Mouse (Mus musculus) heart, embryonic 15.5 days (tissue): ENCODE measurements around the gene Fry. TPM values are rescaled to one million over a fixed set of nuclear protein-coding genes. Genes with fewer than 3 reads are reported as not detected.
A peak's percentile ranks its signal among the peaks of the same experiment; 100 is the strongest.

Experiments used
- ATAC-seq: fragments of 200-750 bp; cut with Nextera tagmentation; replicated peaks from 2 replicates; pipeline ENCODE4 v1.8.0; 2017; ENCODE audit warnings: low read depth, moderate TSS enrichment; ENCODE audit not compliant: insufficient number of reproducible peaks, insufficient read depth, low FRiP score
- H3K27ac ChIP-seq: fragments of 300-500 bp; sonication (generic); 2 replicates; pipeline ENCODE4 v1.5.1; 2015; ENCODE audit warnings: mild to moderate bottlenecking, inconsistent platforms
- H3K27me3 ChIP-seq: fragments of 300-500 bp; sonication (generic); 2 replicates; pipeline ENCODE4 v1.6.1; 2015; ENCODE audit warnings: inconsistent platforms
- H3K36me3 ChIP-seq: fragments of 300-500 bp; sonication (generic); 2 replicates; pipeline ENCODE4 v1.6.1; 2015; ENCODE audit warnings: mild to moderate bottlenecking, inconsistent platforms
- H3K4me1 ChIP-seq: fragments of 300-500 bp; sonication (generic); replicated peaks from 2 replicates; pipeline ENCODE4 v1.6.1; 2015; ENCODE audit warnings: inconsistent platforms
- H3K4me2 ChIP-seq: fragments of 300-500 bp; sonication (generic); 2 replicates; pipeline ENCODE4 v1.6.1; 2015; ENCODE audit warnings: inconsistent platforms, mild to moderate bottlenecking, moderate library complexity
- H3K4me3 ChIP-seq: fragments of 300-500 bp; sonication (generic); 2 replicates; pipeline ENCODE4 v1.5.1; 2015; ENCODE audit warnings: mild to moderate bottlenecking, inconsistent platforms
- H3K9ac ChIP-seq: fragments of 300-500 bp; sonication (generic); 2 replicates; pipeline ENCODE4 v1.6.1; 2015; ENCODE audit warnings: mild to moderate bottlenecking, inconsistent platforms
- H3K9me3 ChIP-seq: fragments of 300-500 bp; sonication (generic); replicated peaks from 2 replicates; pipeline ENCODE4 v1.6.1; 2016; ENCODE audit warnings: inconsistent platforms
- WGBS: fragments of 180-500 bp; shearing (Covaris S2); methylation state at CpG from one replicate; pipeline ENCODE4 v1.1.7; 2015; ENCODE audit warnings: mixed read lengths; 5-methylcytosine and 5-hydroxymethylcytosine counted together
- polyA plus RNA-seq: library from polyadenylated mRNA; unstranded; fragments of >200 nt; fragmentation: Nextera tagmentation; extraction: Ambion mirVana; gene quantifications from 2 replicates; pipeline ENCODE4 v1.2.1, GENCODE M21; 2015

Gene Fry
- polyA plus RNA-seq, 1 experiment from 2014 or later, result 30.3 TPM

DNA sequence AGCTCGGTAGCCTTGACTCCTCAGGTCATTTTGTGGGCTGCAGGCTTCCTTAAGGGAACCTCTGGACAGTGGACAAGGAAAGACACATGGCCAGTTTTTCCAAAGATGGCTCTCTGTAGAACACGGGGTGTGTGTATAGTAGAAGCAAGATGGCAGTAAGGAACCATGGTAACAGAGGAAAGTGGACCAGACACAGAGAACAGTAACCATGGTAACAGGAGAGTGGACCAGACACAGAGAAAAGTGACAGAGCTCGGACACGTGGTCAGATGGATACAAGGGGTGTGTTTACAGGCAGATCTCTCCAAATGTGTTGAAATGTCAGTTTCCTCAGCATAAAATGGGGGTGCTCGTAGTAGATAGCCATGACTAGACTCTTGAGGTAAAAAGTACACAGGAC lies 306.6 kb downstream of the Fry start:
- no peak overlapping the region for H3K4me3 ChIP-seq
- WGBS, result 84% methylated on average over 5 of the region's 5 CpGs
- H3K4me2 ChIP-seq, result no peak overlapping the region
- H3K4me1 ChIP-seq, result no peaks in the 10 kb centered on the region
- no peaks in the 10 kb centered on the region for H3K27me3 ChIP-seq
- no peak overlapping the region for H3K9ac ChIP-seq
- ATAC-seq, result no peak
- no peak overlapping the region for H3K27ac ChIP-seq
- peaks cover 73% of the 10 kb centered on the region for H3K36me3 ChIP-seq
- no peaks in the 10 kb centered on the region for H3K9me3 ChIP-seq

DNA sequence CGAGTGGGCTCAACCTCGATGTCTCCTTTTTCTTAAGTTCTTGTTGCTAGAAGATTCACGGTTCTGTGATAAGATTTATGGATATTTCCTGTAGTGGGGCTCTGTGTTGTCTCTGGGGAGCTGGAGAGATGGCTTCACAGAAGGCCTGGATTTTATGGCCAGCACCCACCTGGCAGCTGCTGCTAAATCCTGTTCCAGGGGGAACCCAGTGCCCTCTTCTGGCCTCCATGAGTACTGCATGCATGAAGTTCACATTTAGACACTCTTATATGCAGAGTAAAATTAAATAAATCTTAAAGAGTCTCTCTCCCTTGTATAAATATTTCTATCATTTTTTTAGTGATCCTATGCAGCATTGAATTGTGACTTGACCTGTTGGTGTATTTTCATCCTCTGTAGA lies 308.1 kb downstream of the Fry start:
- no peak for ATAC-seq

DNA sequence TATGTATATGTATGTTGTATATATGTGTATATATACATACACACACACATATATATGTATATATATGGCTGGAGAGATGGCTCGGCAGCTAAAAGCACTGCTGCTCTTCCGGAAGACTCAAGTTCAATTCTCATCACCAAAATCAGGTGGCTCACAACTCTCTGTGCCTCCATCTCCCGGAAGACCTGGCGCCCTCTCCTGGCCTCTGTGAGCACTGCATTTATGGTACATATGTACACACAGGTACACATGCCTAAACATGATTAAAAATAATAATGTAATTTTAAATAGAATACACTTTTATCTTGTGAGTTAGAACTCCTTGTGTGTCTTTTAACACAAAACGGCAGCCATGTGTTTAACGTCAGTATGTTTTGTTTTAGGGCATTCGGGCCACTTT lies 312.8 kb downstream of the Fry start:
- H3K4me1 ChIP-seq, result no peaks in the 10 kb centered on the region
- H3K36me3 ChIP-seq, result peaks cover 83% of the 10 kb centered on the region
- no peak overlapping the region for H3K4me2 ChIP-seq
- H3K9ac ChIP-seq, result no peak overlapping the region
- no peaks in the 10 kb centered on the region for H3K27me3 ChIP-seq
- 94% methylated on average over 7 of the region's 7 CpGs for WGBS
- H3K4me3 ChIP-seq, result no peak overlapping the region
- H3K27ac ChIP-seq, result no peak overlapping the region
- no peaks in the 10 kb centered on the region for H3K9me3 ChIP-seq
- no peak for ATAC-seq

More for the DNA sequence above, 308.1 kb downstream of the Fry start:
- H3K36me3 ChIP-seq, result peaks cover 86% of the 10 kb centered on the region
- WGBS, result 89% methylated on average over 3 of the region's 3 CpGs
- no peak overlapping the region for H3K4me2 ChIP-seq
- no peaks in the 10 kb centered on the region for H3K27me3 ChIP-seq
- H3K4me1 ChIP-seq, result no peaks in the 10 kb centered on the region
- H3K9me3 ChIP-seq, result no peaks in the 10 kb centered on the region
- no peak overlapping the region for H3K4me3 ChIP-seq
- H3K9ac ChIP-seq, result no peak overlapping the region
- no peak overlapping the region for H3K27ac ChIP-seq

DNA sequence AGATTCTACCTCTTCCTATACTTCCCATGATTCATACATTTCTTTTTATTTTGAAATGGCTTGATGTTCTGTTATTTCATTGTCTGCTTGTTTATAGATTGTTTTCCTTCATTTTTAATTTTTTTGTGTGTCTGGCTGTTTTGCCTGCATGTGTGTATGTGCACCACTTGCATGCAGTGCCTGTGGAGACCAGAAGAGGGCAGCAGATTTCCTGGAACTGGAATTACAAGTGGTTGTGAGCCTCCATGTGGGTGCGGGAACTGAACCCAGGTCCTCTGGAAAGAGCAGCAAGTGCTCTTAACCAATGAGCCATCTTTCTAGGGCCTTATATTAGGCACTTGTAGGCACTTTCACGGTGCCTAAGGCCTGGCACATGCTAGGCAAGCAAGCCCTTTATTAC lies 314.5 kb downstream of the Fry start:
- peaks cover 6% of the 10 kb centered on the region for H3K4me1 ChIP-seq
- no peak overlapping the region for H3K27ac ChIP-seq
- 97% methylated on average over 2 of the region's 2 CpGs for whole genome bisulfite sequencing
- peaks cover 78% of the 10 kb centered on the region for H3K36me3 ChIP-seq
- H3K9me3 ChIP-seq, result no peaks in the 10 kb centered on the region
- H3K4me3 ChIP-seq, result no peak overlapping the region
- H3K4me2 ChIP-seq, result no peak overlapping the region
- ATAC-seq, result no peak
- no peaks in the 10 kb centered on the region for H3K27me3 ChIP-seq
- no peak overlapping the region for H3K9ac ChIP-seq

DNA sequence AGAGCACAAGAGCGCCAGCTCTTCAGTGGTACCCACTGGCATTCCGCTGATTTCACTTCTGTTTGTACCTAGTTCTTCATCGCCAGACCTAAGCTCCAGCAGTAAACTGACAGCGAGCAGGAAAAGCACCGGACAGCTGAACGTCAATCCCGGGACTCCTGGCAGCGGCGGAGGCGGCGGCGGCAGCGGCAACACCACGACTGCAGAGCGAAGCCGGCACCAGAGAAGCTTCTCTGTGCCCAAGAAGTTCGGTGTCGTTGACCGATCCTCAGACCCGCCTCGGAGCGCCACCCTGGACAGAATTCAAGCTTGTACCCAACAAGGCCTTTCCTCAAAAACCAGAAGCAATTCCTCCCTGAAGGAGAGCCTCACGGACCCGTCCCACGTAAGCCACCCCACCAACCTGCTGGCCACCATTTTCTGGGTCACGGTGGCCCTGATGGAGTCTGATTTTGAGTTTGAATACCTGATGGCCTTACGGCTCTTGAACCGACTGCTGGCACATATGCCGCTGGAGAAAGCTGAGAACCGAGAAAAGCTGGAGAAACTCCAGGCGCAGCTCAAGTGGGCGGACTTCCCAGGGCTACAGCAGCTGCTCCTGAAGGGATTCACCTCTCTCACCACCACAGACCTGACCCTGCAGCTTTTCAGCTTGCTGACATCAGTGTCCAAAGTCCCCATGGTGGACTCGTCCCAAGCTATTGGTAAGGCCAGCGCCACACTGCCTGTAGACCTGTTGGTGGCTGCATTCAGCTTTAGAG lies 318.4 kb downstream of the Fry start:
- Histone ChIP-seq H3K9ac (no peak overlapping the region), H3K27ac (no peak overlapping the region), H3K4me3 (peak overlapping the region; percentile 26; the same call in 1 of the 2 replicates), H3K9me3 (no peaks in the 10 kb centered on the region), H3K4me1 (peaks cover 6% of the 10 kb centered on the region), H3K36me3 (peaks cover 71% of the 10 kb centered on the region), H3K4me2 (peak overlapping the region; percentile 52), H3K27me3 (no peaks in the 10 kb centered on the region)
- ATAC-seq, result no peak
- WGBS, result 42% methylated on average over 34 of the region's 34 CpGs

DNA sequence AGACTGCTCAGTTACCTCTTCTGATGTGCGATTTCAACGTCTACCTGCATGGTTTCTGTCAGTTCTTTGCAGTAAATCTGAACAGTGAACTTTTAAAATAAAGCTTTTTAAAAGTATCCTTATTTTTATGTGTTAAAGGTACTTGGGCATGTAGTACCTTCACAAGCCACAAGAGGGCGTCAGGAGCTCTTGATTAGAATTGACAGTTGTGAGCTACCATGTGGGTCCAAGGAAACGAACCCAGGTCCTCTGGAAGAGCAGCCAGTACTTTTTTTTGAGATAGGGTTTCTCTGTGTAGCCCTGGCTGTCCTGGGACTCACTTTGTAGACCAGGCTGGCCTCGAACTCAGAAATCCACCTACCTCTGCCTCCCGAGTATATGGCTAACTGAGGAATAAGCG lies 323.2 kb downstream of the Fry start:
- Histone ChIP-seq H3K27me3 (no peaks in the 10 kb centered on the region), H3K4me1 (peaks cover 4% of the 10 kb centered on the region), H3K27ac (no peak overlapping the region), H3K4me2 (no peak overlapping the region), H3K9me3 (no peaks in the 10 kb centered on the region), H3K4me3 (no peak overlapping the region), H3K36me3 (peaks cover 52% of the 10 kb centered on the region), H3K9ac (no peak overlapping the region)
- ATAC-seq, result no peak
- WGBS, result 40% methylated on average over 7 of the region's 7 CpGs

DNA sequence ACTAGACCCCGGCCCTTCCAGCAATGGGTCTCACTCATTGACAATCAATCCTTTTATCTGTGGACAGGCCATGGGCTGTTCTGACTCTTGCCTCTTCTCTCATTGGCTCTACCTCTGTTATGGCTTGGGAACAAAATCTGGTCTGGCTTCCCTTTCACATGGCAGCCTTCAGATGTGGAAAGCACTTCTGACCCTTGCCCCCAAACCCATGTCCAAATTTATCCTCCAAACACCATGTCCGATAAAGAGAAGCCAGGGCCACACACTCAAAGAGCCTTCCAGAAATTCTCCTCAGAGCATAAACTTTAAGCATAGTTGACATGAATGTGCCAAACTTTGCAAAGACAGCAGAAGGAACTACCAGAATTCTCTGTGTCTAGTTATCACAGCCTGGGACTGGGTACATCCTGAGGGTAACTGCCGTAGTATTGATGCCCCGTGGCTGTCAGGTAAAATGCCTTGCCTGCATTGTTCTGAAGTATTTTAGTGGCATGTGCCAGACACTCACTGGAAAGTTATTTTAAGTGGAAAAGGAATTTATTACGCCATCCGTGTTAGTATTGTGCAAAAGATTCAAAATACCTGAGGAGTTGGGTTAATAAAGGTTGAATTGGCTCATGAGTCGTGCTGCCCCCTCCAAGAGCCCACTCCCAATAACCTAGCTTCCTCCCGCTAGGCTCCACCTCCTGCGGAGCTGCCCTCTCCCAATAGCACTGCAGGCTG lies 333.0 kb downstream of the Fry start:
- H3K9me3 ChIP-seq, result no peaks in the 10 kb centered on the region; the same call in 1 of the 2 replicates
- H3K4me1 ChIP-seq, result no peaks in the 10 kb centered on the region
- H3K4me2 ChIP-seq, result no peak overlapping the region
- no peak overlapping the region for H3K4me3 ChIP-seq
- no peak overlapping the region for H3K9ac ChIP-seq
- peaks cover 89% of the 10 kb centered on the region for H3K36me3 ChIP-seq
- H3K27me3 ChIP-seq, result no peaks in the 10 kb centered on the region
- H3K27ac ChIP-seq, result no peak overlapping the region
- 71% methylated on average over 9 of the region's 9 CpGs for WGBS
- no peak for ATAC-seq

DNA sequence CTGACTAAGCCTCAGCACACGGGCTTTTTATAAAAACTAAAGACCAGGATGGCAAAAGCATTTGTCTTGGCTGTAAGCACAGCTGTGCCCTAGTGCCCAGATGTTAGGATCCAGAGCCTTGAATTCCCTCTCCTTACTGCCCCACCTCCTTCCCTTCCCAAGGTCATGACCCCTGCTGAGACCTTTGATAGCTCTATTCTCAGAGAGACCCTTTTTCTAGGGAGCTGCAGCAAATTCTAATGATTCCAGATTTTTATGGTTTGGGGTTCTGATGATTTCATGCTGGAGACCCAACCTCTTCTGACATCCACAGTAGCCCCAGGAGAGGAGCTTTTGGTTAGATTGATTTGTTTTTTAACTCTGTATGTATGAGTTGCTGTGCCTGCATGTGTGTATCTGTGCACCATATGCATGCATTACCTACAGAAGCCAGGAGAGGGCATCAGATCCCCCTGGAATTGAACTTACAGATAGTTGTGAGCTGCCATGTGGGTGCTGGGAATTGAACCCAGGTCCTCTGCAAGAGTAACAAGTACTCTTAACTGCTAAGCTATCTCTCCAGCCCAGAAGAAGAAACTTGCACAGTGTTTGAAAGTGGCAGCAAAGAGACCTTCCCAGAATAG lies 333.7 kb downstream of the Fry start:
- no peak overlapping the region for H3K4me3 ChIP-seq
- WGBS, result 69% methylated on average over 1 of the region's 1 CpGs
- H3K4me2 ChIP-seq, result no peak overlapping the region
- H3K4me1 ChIP-seq, result 0 out of 2 replicates have a peak, but pooled peaks cover 2% of the 10 kb centered on the region
- H3K9ac ChIP-seq, result no peak overlapping the region
- peaks cover 87% of the 10 kb centered on the region for H3K36me3 ChIP-seq
- ATAC-seq, result no peak
- no peak overlapping the region for H3K27ac ChIP-seq
- no peaks in the 10 kb centered on the region; the same call in 1 of the 2 replicates for H3K9me3 ChIP-seq
- H3K27me3 ChIP-seq, result no peaks in the 10 kb centered on the region

DNA sequence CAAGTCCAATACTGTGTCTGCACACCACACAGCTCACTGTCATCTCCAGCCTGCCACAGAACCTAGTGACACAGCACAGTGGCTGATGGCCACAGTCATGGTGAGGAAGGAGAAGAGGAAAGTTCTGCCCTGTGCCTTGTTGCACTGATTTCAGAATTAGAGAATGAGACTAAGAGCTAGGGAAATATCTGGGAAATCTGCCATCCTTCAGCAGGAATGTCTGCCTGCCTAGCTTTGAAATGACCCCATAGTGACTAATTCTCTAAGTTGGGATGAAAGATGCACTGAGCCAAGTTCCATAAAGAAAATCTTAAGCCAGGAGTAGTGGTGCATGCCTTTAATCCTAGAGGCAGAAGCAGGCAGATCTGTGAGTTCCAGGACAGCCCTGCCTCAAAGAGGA lies 334.2 kb downstream of the Fry start:
- no peak overlapping the region for H3K9ac ChIP-seq
- 0 out of 2 replicates have a peak, but pooled peaks cover 4% of the 10 kb centered on the region for H3K4me1 ChIP-seq
- H3K36me3 ChIP-seq, result peaks cover 86% of the 10 kb centered on the region
- H3K4me2 ChIP-seq, result no peak overlapping the region
- H3K27me3 ChIP-seq, result no peaks in the 10 kb centered on the region
- H3K4me3 ChIP-seq, result no peak overlapping the region
- no peak for ATAC-seq
- no peak overlapping the region for H3K27ac ChIP-seq
- H3K9me3 ChIP-seq, result no peaks in the 10 kb centered on the region; the same call in 1 of the 2 replicates

DNA sequence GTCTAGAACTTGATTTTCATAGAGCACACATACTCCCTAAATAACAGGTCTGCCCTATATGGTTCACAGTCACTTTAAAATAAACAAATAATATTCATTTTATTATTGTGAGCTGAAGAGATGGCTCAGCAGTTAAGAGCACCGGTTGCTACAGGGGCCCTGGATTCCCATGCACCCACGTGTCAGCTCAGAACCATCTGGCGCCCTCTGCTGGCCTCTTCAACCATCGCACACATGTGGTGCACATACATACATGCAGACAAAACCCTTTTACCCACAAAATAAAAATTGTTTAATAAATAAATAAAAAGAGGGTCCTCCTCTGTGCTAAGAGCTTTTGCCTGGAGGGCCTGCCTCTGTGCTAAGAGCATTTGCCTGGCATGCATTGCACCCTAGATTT lies 335.0 kb downstream of the Fry start:
- no peaks in the 10 kb centered on the region for H3K27me3 ChIP-seq
- no peak overlapping the region for H3K4me3 ChIP-seq
- H3K4me2 ChIP-seq, result no peak overlapping the region
- no peak overlapping the region for H3K9ac ChIP-seq
- H3K27ac ChIP-seq, result no peak overlapping the region
- peaks cover 81% of the 10 kb centered on the region for H3K36me3 ChIP-seq
- ATAC-seq, result no peak
- H3K4me1 ChIP-seq, result 0 out of 2 replicates have a peak, but pooled peaks cover 5% of the 10 kb centered on the region
- WGBS, result 84% methylated on average over 4 of the region's 4 CpGs
- H3K9me3 ChIP-seq, result no peaks in the 10 kb centered on the region; the same call in 1 of the 2 replicates

DNA sequence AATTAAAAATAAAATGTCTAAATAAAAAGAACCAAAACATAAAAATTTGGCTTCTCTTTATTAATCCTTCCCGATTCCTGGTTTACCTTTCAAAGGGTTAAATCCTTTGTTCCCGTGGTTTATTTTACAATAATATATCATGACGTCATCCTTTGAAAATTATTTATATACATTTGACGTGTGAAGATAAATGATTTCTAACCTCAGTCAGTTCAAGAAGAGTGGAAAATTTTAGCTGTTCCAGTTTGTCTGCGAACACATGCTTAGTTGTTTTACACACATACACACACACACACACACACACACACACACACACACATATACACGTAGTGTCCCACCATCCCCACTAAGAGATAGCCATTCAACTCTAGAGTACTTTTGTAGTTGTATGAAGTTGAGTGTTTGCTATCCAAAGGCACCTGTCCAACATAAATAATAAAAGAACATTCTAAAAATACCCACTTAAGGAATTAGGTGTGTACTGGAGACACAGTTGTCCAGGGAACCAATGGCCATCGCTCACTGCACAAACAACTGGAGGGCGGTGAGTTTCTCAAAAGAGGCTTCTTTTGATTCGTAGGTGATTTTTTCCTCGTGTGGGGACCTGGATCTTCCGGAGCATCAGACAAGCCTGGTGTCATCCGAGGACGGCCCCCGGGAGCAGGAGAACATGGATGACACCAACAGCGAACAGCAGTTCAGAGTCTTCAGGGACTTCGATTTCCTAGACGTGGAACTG lies 338.9 kb downstream of the Fry start:
- no peak for ATAC-seq
- no peaks in the 10 kb centered on the region for H3K27me3 ChIP-seq
- H3K4me3 ChIP-seq, result no peak overlapping the region
- H3K4me2 ChIP-seq, result no peak overlapping the region; the same call in 1 of the 2 replicates
- WGBS, result 65% methylated on average over 17 of the region's 17 CpGs
- H3K36me3 ChIP-seq, result peaks cover 60% of the 10 kb centered on the region
- no peak overlapping the region for H3K9ac ChIP-seq
- H3K9me3 ChIP-seq, result no peaks in the 10 kb centered on the region; the same call in 1 of the 2 replicates
- 0 out of 2 replicates have a peak, but pooled peaks cover 5% of the 10 kb centered on the region for H3K4me1 ChIP-seq
- H3K27ac ChIP-seq, result peak overlapping the region; percentile 57
